Mouse (Mus musculus) frontal cortex, postnatal 25 days (tissue): ENCODE measurements around the gene Ube2q2.
"Not testable (repeated sequence)": the region's sequence is repeated elsewhere in the genome, so short reads cannot be mapped to it uniquely, and the experiment has no call there.

Experiments used
- DNase-seq, 2 experiments: peaks; one replicate each; pipeline ENCODE4 v3.0.0; 2022; ENCODE audit warnings: low spot score in 2 of 2

The Ube2q2 gene

GRCm38 (mm10) chr9:55240852-55241251 is 92.2 kb downstream of the Ube2q2 start:
- no peak for DNase-seq

- DNase-seq = no peak
Measured at GRCm38 (mm10) chr9:55241863-55242685, 93.4 kb downstream of the Ube2q2 start.

- DNase-seq = no peak
Measured at GRCm38 (mm10) chr9:55243280-55243679, 94.6 kb downstream of the Ube2q2 start.

- no peak for DNase-seq
Measured at GRCm38 (mm10) chr9:55244079-55244478, 95.4 kb downstream of the Ube2q2 start.

GRCm38 (mm10) chr9:55245057-55245750 is 96.5 kb downstream of the Ube2q2 start:
- not testable (repeated sequence) for DNase-seq

GRCm38 (mm10) chr9:55246440-55246839 is 97.8 kb downstream of the Ube2q2 start:
- no peak for DNase-seq

- no peak for DNase-seq
Measured at GRCm38 (mm10) chr9:55246918-55247317, 98.3 kb downstream of the Ube2q2 start.

- no peak for DNase-seq
Measured at GRCm38 (mm10) chr9:55248465-55248864, 99.8 kb downstream of the Ube2q2 start.

- no peak for DNase-seq
Measured at GRCm38 (mm10) chr9:55250595-55251247, 102.1 kb downstream of the Ube2q2 start.

- DNase-seq = not testable (repeated sequence)
Measured at GRCm38 (mm10) chr9:55252097-55252496, 103.4 kb downstream of the Ube2q2 start.

GRCm38 (mm10) chr9:55253849-55254248 is 105.2 kb downstream of the Ube2q2 start:
- no peak for DNase-seq

- DNase-seq = no peak
Measured at GRCm38 (mm10) chr9:55255056-55255455, 106.4 kb downstream of the Ube2q2 start.

- DNase-seq = no peak
Measured at GRCm38 (mm10) chr9:55255604-55256003, 107.0 kb downstream of the Ube2q2 start.

- no peak for DNase-seq
Measured at GRCm38 (mm10) chr9:55257105-55257504, 108.5 kb downstream of the Ube2q2 start.
